Mouse (Mus musculus) cortical plate, adult 2 months (tissue): Measurements from ENCODE around the gene Rab23. TPM values are rescaled to one million over a fixed set of nuclear protein-coding genes. Genes with fewer than 3 reads are reported as not detected.

Experiments used
- H3K27ac ChIP-seq: fragments of 200-500 bp; 2 replicates; pipeline ENCODE4 v1.5.1; 2012; ENCODE audit warnings: low read length, control low read depth, inconsistent platforms; ENCODE audit not compliant: insufficient read depth
- H3K4me1 ChIP-seq: fragments of 200-500 bp; 2 replicates; pipeline ENCODE4 v1.6.1; 2011; ENCODE audit warnings: low read length; ENCODE audit not compliant: control insufficient read depth, insufficient read depth
- H3K4me3 ChIP-seq: fragments of 200-500 bp; 2 replicates; pipeline ENCODE4 v1.5.1; 2011; ENCODE audit warnings: mild to moderate bottlenecking, low read length, control low read depth; ENCODE audit not compliant: insufficient read depth
- CTCF ChIP-seq: fragments of 200-500 bp; IDR thresholded peaks from 2 replicates; pipeline ENCODE4 v1.5.1; 2011; ENCODE audit warnings: mild to moderate bottlenecking, control low read depth, low read length; ENCODE audit not compliant: insufficient read depth; ENCODE audit errors: extremely low read depth
- POLR2A ChIP-seq: fragments of 200-500 bp; IDR thresholded peaks from 2 replicates; pipeline ENCODE4 v1.6.1; 2011; ENCODE audit warnings: mild to moderate bottlenecking, low read length, control low read depth; ENCODE audit not compliant: insufficient read depth; ENCODE audit errors: extremely low read depth
- polyA plus RNA-seq: library from polyadenylated mRNA; depleted of rRNA; stranded (reverse); fragments of >200 nt; gene quantifications from 2 replicates; pipeline ENCODE4 v1.2.3, GENCODE M21; 2012; rRNA removed

The Rab23 gene
- polyA plus RNA-seq: 17.5 and 20.5 TPM in 2 replicates

DNA sequence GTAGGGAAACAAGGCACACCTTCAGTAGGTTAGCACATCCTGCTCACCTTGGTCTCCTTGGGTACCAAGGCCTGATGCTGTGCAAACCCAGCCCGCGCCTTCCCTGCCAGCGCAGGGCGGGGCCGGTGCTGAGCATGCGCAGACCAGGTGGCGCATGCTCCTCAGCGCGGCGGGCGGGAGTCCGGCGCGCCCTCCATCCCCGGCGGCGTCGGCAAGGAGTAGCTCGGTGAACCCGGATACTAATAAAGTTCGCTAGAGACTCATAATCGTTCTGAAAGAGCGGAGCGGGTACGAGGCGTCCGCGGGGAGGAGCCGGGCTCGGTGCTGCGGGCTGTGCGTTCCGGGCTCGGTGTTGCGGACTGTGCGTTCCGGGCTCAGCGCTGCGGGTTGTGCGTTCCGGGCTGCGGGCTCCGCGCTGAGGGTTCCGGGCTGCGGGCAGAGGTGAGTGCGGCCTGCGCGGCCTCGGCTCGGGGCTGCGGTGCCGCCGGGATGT lies at the start of gene Rab23:
Rab23 (plus strand) TSS at position 155 of the 493 bp plus-strand sequence.
- no peaks in the 10 kb centered on the region; the same call in 1 of the 2 replicates for H3K4me1 ChIP-seq
- TF ChIP-seq POLR2A (peak; percentile 91), CTCF (no peak)

DNA sequence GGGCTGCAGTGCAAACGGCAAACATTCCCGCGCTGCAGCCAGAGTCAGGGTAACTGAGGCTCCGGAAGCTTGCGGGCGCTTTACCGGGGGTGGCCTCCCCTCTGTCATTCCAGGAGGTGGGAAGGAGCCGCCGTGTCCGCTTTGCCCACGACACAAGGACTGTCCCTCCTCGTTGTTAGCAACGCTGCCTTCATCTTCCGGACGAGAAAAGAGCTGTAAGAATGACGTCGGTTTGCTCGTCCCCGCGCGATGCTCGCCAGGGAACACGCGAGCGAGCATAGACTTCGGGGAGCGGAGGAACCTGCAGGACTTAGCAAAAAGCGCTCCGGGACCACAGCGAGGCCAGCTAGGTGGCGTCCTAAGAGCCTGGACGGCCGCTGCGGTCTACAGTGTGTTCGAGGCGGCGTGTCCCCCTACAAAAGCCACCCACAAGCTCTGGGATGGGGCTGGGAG lies 49.5 kb upstream of the Rab23 start:
- H3K4me1 ChIP-seq: no peaks in the 10 kb centered on the region
- 0 out of 2 replicates have a peak overlapping the region, but pooled peaks have one; percentile 6 for H3K27ac ChIP-seq
- TF ChIP-seq CTCF (no peak), POLR2A (peak; percentile 78)

More for the DNA sequence above, at the start of gene Rab23:
- H3K27ac ChIP-seq: peak within 1 kb of the TSS; percentile 26
- peak within 1 kb of the TSS; percentile 35 for H3K4me3 ChIP-seq

DNA sequence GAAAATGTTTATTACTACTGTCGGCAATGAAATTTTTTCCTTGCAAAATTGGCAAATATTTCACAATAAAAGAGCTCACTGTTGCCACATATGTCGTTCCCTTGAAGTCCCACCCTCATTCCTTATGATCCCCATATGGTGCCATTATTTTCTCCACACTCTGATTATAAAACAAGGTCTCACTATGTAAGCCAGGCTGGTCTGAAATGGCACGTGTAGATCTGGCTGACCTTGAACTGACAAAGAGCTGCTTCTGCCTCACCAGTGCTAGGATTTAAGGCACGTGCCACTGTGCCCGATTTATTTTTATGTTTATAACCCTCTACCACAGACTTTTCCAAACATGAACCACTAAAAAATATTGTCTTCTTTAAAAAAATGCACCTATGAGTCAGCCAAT lies 48.2 kb upstream of the Rab23 start:
- H3K4me3 ChIP-seq: no peak overlapping the region
- no peak overlapping the region for H3K27ac ChIP-seq
- H3K4me1 ChIP-seq: no peaks in the 10 kb centered on the region
- TF ChIP-seq CTCF: no peak
- no peak for TF ChIP-seq POLR2A

More for the DNA sequence above, 49.5 kb upstream of the Rab23 start:
- H3K4me3 ChIP-seq: peak overlapping the region; percentile 85

DNA sequence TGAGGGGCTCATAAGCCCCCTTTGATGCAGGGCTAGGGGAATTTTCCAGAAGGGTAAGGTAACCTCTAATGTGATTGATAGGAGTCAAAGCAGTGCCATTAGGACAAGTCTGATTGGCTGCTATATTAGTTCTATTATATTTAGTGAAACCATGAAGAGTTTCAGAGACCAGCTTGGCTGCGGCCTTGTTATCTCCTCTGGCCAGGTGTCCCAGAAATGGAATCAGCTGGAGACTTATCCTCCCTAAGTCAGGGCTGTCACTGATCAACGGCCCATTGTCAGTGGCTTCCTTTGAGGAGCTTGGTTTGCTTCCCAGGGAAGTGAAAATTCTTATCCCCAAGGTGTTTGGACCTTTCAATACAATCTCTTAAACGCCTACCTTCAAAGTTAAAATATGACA lies 47.6 kb upstream of the Rab23 start:
- Histone ChIP-seq H3K4me3 (no peak overlapping the region), H3K27ac (no peak overlapping the region), H3K4me1 (no peaks in the 10 kb centered on the region)
- TF ChIP-seq CTCF (no peak), POLR2A (no peak)

DNA sequence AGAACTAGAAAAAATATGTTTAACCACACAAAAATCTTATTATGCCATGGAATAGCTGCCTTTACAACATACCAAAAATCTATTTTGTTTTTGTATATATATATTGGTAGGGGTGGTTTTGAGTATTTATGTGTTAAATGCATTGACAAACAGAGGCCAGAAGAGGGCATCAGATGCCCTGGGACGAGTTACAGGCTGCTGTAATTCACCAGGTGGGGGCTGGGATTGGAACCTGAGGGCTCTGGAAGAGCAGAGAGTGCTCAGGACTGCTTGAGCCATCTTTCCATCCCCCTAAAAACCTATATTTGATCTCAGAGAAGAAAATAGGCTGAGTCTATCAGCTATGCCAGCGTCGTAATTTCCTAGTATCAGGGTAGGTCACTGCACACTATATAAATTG lies 47.2 kb upstream of the Rab23 start:
- no peak overlapping the region for H3K4me3 ChIP-seq

DNA sequence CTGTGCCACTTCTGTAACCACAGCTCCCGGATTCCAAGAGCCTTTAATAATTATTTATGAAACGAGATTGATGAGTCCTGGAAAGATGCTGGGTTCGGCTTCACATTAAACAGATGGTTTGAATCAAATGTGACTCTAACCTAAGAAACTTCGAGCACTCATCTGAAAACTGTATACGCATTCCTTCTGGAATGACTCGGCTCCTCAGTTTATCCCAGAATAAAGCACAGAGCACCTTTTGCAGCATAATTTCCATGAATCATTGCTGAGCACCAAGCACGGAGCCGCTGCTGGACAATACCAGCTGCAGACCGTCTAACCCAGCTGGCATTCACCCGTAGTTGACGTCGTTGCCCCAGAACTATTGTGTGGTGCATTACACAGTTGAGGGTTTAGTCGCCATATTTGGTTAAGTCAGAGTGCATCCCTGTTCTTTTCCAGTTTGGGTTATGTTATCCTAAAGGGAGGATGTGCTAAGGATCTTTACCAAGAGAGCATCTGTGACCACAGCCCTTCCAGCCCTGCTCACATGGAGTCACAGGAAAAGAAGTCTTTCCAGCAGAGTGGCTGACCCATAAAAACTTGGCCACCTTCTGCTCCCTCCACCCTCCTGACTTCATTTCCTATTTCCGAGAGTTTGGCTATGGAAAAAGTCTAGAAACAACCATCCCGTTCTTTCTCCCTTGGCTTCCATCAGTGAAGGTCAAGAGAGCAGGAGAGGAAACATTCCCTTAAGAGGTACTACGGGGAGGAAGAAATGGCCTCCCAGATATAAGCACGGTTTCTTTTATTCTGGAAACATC lies 46.3 kb upstream of the Rab23 start:
- Histone ChIP-seq H3K4me3 (no peak overlapping the region), H3K27ac (no peak overlapping the region), H3K4me1 (no peaks in the 10 kb centered on the region)
- TF ChIP-seq CTCF (no peak), POLR2A (no peak)

More for the DNA sequence above, 47.2 kb upstream of the Rab23 start:
- Histone ChIP-seq H3K4me1 (no peaks in the 10 kb centered on the region), H3K27ac (no peak overlapping the region)
- TF ChIP-seq CTCF (peak; percentile 58), POLR2A (no peak)

DNA sequence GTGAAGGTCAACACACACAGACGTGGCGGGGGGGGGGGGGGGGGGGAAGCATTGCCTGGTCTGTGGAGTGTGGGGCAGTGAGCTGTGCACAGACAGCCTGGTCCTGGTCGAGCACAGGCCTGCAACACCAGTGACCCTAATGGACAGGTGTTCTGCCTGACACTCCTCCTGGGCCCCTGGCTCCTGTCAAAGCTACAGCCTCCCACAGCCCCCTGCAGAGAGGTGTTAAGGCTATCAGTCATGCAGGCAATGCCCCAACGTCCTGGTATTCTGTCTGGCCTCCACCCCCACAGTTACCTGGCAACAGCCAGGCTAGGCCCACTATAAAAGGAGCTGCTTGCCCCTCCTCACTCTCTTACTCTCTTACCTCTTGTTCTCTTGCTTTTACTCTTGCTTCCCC lies 39.3 kb upstream of the Rab23 start:
- Histone ChIP-seq H3K4me1 (no peaks in the 10 kb centered on the region), H3K27ac (no peak overlapping the region), H3K4me3 (no peak overlapping the region)
- TF ChIP-seq CTCF: no peak
- no peak for TF ChIP-seq POLR2A

DNA sequence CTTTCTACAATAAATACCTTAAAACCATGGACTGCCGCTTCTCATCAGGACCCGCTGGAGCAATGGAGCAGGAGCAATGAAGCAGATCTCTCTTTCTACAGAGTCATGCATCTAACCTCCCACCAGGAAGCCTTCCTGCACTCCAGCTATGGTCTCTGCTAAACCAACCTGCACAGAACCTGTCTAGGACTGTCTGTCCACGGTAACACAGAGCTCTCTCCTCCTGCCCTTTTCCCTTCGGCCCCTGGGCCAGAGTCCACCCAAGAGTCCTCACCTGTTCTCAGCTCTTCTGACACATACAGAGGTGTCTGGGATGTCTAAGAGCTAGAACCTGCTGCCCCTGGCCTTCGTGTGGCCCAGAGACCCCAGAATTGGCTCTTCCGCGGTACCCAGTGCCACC lies 38.8 kb upstream of the Rab23 start:
- H3K4me3 ChIP-seq: no peak overlapping the region
- H3K4me1 ChIP-seq: no peaks in the 10 kb centered on the region
- no peak overlapping the region for H3K27ac ChIP-seq
- TF ChIP-seq POLR2A: no peak
- no peak for TF ChIP-seq CTCF

DNA sequence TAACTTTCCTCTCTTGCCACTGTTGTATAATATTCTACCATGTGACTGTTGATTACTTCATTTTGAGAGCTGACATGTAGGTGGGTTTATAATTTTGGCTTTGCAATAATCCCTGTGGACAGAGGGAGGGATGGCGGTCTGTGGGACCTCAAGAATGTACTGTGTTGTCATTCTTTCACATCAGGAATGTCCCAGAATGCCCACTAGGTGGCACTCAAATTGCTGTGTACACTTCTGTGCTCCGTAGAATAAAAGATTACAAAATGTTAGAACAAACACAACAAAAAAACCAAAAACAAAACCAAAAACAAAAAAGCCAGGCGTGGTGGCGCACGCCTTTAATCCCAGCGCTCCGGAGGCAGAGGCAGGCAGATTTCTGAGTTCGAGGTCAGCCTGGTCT lies 35.2 kb upstream of the Rab23 start:
- Histone ChIP-seq H3K27ac (no peak overlapping the region), H3K4me3 (no peak overlapping the region), H3K4me1 (no peaks in the 10 kb centered on the region)
- TF ChIP-seq POLR2A (no peak), CTCF (peak; percentile 43)

DNA sequence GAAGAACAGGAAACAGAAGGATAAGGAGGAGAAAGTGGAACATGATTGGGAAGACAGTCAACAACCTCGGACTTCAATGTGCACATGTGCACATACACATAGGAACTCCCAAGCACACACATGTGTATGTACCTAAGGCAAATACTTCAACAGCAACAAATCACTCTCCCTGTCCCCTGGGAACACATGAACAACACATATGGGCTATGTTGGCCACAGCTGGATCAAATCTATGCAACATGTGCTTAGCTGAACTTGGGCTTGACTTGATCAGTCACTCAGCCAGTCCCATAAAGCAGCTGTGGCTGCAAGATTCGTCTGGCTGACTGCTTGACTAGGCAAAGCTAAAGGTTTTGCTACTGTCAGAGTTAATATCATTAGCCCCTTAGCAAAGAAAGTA lies 30.9 kb upstream of the Rab23 start:
- TF ChIP-seq POLR2A: no peak
- no peak for TF ChIP-seq CTCF
- no peak overlapping the region for H3K27ac ChIP-seq
- H3K4me3 ChIP-seq: no peak overlapping the region
- no peaks in the 10 kb centered on the region for H3K4me1 ChIP-seq
